Mouse (Mus musculus) liver, adult 2 months (tissue): Measurements from ENCODE around the gene Gtf3c2.

Experiments used
- CTCF ChIP-seq: fragments of 200-500 bp; IDR thresholded peaks from 2 replicates; pipeline ENCODE4 v1.5.1; 2011; ENCODE audit warnings: low read depth, low read length, control low read depth
- POLR2A ChIP-seq: fragments of 200-500 bp; IDR thresholded peaks from 2 replicates; pipeline ENCODE4 v1.6.1; 2011; ENCODE audit warnings: low read length, control low read depth; ENCODE audit not compliant: insufficient read depth; ENCODE audit errors: extremely low read depth

DNA sequence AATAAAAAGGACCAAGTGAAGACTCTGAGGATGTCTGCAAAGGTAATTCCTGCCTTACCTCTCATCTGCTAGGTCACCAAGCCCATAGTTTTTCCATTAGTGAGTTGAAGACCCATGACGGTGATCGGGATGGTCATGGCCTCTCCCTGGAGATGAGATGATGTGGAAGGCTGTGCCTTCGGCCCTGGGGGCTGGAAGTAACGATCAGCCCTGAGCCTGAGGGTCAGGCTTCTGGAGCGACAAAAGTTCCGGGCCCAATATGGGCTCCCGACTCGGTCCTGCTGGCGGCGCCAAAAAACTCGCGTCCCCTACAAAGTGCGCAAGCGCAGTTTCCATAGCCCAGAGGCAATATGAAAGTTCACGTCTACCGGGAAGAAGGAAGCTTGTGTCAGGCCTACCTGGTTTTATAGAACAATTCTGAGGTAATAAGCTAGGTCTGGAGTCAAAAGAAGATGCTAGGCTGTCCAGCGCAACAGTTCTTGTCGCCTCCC, 71.9 kb downstream of the Gtf3c2 start, which contains the start of gene Slc30a3:
- TF ChIP-seq CTCF (no peak), POLR2A (no peak)
